Mouse (Mus musculus) cortical plate, adult 2 months (tissue): ENCODE data around the gene Hjurp. TPM values are rescaled to one million over a fixed set of nuclear protein-coding genes. Genes with fewer than 3 reads are reported as not detected.
"Not testable (repeated sequence)": the region's sequence is repeated elsewhere in the genome, so short reads cannot be mapped to it uniquely, and the experiment has no call there.

Experiments used
- H3K27ac ChIP-seq: fragments of 200-500 bp; 2 replicates; pipeline ENCODE4 v1.5.1; 2012; ENCODE audit warnings: low read length, control low read depth, inconsistent platforms; ENCODE audit not compliant: insufficient read depth
- H3K4me1 ChIP-seq: fragments of 200-500 bp; 2 replicates; pipeline ENCODE4 v1.6.1; 2011; ENCODE audit warnings: low read length; ENCODE audit not compliant: control insufficient read depth, insufficient read depth
- H3K4me3 ChIP-seq: fragments of 200-500 bp; 2 replicates; pipeline ENCODE4 v1.5.1; 2011; ENCODE audit warnings: mild to moderate bottlenecking, low read length, control low read depth; ENCODE audit not compliant: insufficient read depth
- CTCF ChIP-seq: fragments of 200-500 bp; IDR thresholded peaks from 2 replicates; pipeline ENCODE4 v1.5.1; 2011; ENCODE audit warnings: mild to moderate bottlenecking, control low read depth, low read length; ENCODE audit not compliant: insufficient read depth; ENCODE audit errors: extremely low read depth
- POLR2A ChIP-seq: fragments of 200-500 bp; IDR thresholded peaks from 2 replicates; pipeline ENCODE4 v1.6.1; 2011; ENCODE audit warnings: mild to moderate bottlenecking, low read length, control low read depth; ENCODE audit not compliant: insufficient read depth; ENCODE audit errors: extremely low read depth
- polyA plus RNA-seq: library from polyadenylated mRNA; depleted of rRNA; stranded (reverse); fragments of >200 nt; gene quantifications from 2 replicates; pipeline ENCODE4 v1.2.3, GENCODE M21; 2012

Hjurp gene
- polyA plus RNA-seq, 1 experiment = 60.9 TPM

DNA sequence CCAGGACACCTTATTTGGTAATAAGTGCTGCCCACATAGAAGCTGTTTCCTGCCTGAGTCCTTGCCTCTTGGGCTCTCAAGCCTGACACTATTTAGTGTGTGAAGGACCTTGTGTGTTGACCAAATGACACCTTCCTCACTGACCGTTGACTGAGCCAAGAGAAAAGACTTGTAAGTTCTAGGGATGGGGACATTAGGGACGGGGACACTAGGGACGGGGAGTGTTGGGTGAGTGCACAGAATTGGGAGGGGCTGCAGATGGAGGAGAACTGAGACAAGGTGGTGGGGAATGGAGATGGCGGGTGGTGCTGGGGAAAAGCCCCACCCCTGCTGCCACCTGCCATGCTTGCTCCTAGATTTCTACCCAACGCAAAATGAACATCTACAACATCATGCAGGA, 47.4 kb downstream of the Hjurp start:
- no peak overlapping the region for H3K4me3 ChIP-seq
- H3K27ac ChIP-seq = no peak overlapping the region
- TF ChIP-seq CTCF (no peak), POLR2A (no peak)
- H3K4me1 ChIP-seq = no peaks in the 10 kb centered on the region

DNA sequence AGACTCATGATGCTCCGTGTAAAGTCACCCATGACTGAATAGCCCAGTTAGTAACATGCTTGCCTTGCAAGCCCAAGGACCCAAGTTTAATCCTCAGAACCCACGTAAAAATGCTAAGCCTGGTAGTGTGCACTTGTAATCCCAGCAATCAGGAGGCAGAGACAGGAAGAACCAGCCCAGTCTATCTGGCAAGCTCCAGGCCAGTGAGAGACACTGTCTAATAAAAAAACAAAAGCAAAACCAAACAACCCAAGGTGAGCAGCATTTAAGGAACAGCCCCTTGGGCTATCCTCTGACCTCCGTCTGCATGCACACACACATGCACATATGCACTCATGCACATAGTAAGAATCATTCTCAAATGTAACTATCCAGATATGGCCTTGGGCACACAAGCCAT, 47.9 kb downstream of the Hjurp start:
- H3K4me1 ChIP-seq = no peaks in the 10 kb centered on the region
- TF ChIP-seq CTCF = no peak
- no peak for TF ChIP-seq POLR2A

DNA sequence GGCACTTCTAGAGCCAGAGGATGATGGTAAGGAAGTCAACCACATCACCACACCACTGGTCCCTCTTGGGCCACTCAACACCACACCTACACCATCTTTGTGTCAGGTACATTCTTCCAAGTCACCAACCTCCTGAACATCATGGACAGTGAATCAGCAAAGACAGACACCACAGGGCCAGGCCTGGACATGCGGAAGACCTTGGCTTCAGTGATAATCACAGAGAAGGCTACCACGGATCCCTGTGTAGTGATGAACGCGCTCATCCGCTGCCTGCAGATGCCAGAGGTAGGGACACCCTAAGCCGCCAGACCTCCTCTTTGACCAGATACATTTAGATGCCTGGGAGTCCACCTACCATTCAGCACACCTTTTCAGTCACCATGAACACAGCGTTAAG, 49.3 kb downstream of the Hjurp start:
- Histone ChIP-seq H3K4me3 (no peak overlapping the region), H3K4me1 (no peaks in the 10 kb centered on the region), H3K27ac (no peak overlapping the region)
- no peak for TF ChIP-seq POLR2A
- TF ChIP-seq CTCF = no peak

More for the DNA sequence above, 47.9 kb downstream of the Hjurp start:
- Histone ChIP-seq H3K4me3 (no peak overlapping the region), H3K27ac (no peak overlapping the region)

DNA sequence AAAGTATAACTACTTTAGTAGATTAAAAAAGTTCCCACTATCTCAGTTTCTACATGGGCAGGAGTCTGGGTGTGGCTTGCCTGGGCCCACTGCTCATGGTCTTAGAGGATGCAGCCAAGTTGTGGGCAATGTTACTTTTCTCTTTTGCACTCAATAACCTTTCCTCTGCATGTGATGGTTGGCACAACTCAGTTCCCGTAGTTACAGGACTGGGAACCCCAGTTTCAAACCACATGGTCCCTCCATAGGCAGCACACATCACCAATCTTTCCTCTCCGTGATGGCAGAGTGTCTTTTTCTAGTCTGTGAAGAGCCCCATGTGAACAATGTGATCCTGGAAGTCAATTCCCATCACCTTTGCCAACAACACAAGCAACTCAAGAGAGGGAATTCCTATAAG, 50.0 kb downstream of the Hjurp start:
- no peak overlapping the region for H3K4me3 ChIP-seq
- H3K27ac ChIP-seq = no peak overlapping the region
- no peaks in the 10 kb centered on the region for H3K4me1 ChIP-seq
- TF ChIP-seq CTCF (no peak), POLR2A (no peak)

DNA sequence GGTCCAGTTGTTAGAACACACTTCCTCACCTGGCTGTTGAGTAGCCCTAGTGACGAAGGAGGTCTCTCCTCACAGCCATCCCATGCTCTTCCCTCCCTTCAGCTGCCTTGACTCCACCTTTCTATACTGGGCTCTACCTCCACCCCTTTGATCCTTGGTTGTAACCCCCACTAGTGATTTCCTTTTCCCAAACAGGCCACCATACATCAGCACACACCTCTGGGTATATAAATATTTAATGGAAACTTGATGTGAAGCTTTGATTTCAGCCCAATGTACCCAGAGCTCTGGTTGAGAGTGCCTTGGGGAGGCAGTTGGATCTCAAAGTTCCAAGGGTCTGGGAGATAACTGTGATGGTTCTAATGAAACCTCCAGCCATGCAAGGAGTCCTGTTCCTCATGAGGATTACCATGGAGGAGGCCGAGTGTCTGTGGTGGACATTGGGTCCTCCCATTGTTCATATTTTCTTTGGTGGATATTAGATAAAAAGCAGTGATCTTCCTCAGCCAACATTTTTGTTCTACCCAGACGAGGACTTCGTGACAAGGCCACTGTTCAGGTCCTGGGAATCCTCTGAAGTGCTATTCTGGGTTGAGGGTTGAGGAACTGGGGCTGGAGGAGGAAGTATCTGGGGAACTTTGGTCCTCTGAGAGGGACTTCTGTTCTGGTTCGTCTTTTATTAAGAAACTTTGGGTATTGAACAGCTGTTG, 50.6 kb downstream of the Hjurp start, which contains the start of gene Mroh2a:
TSS of gene Mroh2a (plus strand) at position 317 of the 710 bp plus-strand sequence.
- TF ChIP-seq POLR2A (no peak), CTCF (no peak)
- no peak within 1 kb of the TSS for H3K4me3 ChIP-seq
- H3K4me1 ChIP-seq = no peaks in the 10 kb centered on the region
- no peak within 1 kb of the TSS for H3K27ac ChIP-seq

DNA sequence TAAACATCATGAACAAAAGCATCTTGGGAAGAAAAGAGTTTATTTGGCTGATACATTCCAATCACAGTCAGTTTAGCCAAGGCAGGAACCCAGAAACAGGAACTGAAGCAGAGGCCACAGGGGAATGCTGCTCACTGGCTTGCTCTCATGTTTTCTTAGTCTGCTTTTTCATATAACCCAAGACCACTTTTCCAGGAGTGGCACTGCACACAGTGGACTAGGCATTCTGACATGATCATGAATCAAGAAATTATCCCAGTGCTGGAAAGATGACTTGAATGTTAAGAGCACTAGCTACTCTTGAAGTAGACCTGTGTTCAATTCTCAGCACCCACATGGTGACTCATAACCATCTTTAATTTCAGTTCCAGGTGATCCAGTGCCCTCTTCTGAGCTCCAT, 51.7 kb downstream of the Hjurp start:
- H3K4me1 ChIP-seq = no peaks in the 10 kb centered on the region
- TF ChIP-seq CTCF (no peak), POLR2A (no peak)
- H3K4me3 ChIP-seq = no peak overlapping the region

DNA sequence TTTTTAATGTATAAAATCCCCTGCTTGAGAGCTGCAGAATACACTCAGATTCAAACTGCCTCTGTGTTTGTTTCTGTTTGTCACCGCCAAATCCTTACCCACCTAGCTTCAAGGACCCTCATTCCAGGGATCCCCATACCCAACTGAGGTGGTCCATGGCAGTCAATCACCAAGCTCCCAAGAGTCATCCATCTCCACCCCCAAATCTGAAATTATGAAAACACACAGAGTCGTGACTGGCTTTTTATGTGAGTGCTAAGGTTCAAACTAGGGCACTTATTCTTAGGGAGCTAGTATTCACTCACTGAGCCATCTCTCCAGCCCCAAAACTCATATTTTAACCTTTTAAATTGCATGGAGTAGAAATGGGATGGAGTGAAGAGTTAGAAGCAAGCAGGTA, 52.1 kb downstream of the Hjurp start:
- H3K27ac ChIP-seq, H3K4me1 ChIP-seq, H3K4me3 ChIP-seq: not testable (repeated sequence)

More for the DNA sequence above, 51.7 kb downstream of the Hjurp start:
- H3K27ac ChIP-seq = no peak overlapping the region

DNA sequence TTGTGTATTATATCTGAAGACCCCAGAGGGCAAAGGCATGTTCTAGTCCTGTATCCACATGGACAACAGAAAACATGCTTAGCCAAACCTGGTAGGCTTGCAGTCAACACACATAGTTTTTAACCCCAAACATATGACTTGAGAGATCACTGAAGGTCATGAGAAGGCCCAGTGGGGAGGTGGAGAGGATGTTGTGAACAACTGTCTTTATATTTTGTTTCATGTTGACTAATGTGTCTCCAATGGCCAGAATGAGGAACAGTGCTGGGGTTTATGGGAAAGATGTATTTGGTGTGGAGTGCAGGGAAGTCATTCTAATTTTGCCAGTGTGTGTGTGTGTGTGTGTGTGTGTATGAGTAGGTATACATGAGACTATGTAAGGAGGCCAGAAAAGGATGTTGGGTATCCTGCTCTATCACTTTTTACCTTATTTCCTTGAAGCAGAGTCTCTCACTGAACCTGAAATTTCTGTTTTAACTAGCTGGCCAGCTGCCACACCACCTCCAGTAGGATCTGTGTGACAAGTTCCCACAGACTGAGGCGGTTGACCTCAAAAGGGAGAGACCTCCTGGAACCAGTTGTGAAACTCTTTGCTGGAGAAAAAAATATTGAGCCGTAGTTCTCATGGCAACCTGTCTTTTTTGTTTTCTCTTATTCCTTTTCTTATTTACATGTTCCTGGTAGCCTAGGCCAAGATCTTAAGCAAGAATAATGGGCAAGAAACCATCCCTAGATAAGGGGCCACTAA, 53.2 kb downstream of the Hjurp start:
- TF ChIP-seq POLR2A = no peak
- no peak for TF ChIP-seq CTCF
- Histone ChIP-seq H3K27ac (no peak overlapping the region), H3K4me1 (no peaks in the 10 kb centered on the region)

DNA sequence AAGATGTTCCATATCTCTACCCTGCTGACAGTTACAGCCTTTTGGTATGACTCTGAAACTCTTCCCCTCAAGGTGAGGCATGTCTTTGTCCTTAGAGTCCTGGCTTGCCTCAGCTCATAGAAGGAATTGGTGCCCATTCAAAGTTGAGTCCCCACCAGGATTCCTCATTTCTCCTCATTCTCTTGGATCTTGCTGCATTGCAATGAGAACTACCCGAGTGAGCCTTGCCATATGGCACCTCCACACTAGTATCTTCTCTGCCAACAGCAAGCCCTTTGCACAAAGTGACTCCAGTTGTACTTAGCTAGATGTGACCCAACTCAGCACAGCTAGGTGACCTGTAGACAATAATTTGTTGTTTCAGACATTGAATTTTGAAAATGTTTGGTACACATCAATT, 53.8 kb downstream of the Hjurp start:
- Histone ChIP-seq H3K4me1 (no peaks in the 10 kb centered on the region), H3K27ac (no peak overlapping the region), H3K4me3 (no peak overlapping the region)
- TF ChIP-seq CTCF (no peak), POLR2A (no peak)

More for the DNA sequence above, 53.2 kb downstream of the Hjurp start:
- H3K4me3 ChIP-seq = no peak overlapping the region

DNA sequence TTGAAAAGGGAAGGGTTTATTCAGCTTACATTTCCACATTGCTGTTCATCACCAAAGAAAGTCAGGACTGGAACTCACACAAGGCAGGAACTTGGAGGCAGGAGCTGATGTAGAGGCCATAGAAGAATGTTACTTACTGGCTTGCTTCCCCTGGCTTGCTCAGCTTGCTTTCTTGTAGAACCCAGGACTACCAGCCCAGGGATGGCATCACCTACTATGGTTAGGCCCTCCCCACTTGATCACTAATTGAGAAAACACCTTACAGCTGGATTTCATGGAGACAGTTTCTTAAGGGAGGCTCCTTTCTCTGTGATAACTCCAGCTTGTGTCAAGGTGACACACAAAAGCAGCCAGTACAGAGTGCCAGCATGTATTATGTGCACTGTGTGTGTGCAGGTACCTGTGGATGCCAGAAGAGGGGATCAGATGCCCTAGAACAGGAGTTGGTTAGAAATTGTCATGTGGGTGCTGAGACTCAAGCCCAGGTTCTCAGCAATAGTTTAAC, 54.4 kb downstream of the Hjurp start:
- H3K4me1 ChIP-seq, H3K27ac ChIP-seq, H3K4me3 ChIP-seq: not testable (repeated sequence)
